ENCODE assay signal across 7 mouse cellular contexts in genomic region chr8:70856541-70857197, GRCm38 (mm10). TPM values are rescaled to one million over a fixed set of nuclear protein-coding genes. Genes with fewer than 3 reads are reported as not detected.
DNase-seq lines count a peak whose midpoint lies in the region; ATAC-seq and TF ChIP-seq lines count a peak whose summit lies in the region.

No protein-coding gene starts in this region.

- peak overlapping the region; percentile 67 to 95 for H3K4me3 ChIP-seq in MEL (ENCODE audit: control insufficient read depth in 1 of 2, insufficient read depth in 1 of 2, low read depth in 2 of 2, low read length in 2 of 2)
- peak overlapping the region; percentile 71 for H3K4me3 ChIP-seq in layer of hippocampus, adult 2 months
- peak overlapping the region; percentile 51 for H3K4me3 ChIP-seq in lung, embryonic 16.5 days (ENCODE audit: low read length)

- peak overlapping the region; percentile 79 for H3K4me2 ChIP-seq in lung, embryonic 16.5 days (ENCODE audit: low read depth, low read length)

- TF ChIP-seq RAD21 in MEL (IDR thresholded peaks at IDR 0.05; ENCODE audit: low read depth, low read length): no peak

- peak; percentile 45 to 56; a peak in 1 of 4 replicates for TF ChIP-seq POLR2A in MEL (IDR thresholded peaks at IDR 0.05; ENCODE audit: control insufficient read depth in 1 of 2, insufficient read depth in 1 of 2, low read depth in 1 of 2, low read length in 2 of 2, poor library complexity in 1 of 2)

- no peaks in the 10 kb centered on the region; a peak in 1 of 4 replicates for H3K36me3 ChIP-seq in MEL (ENCODE audit: control insufficient read depth in 1 of 2, insufficient read depth in 2 of 2, low read length in 2 of 2)
- H3K36me3 ChIP-seq in lung, embryonic 16.5 days (ENCODE audit: control insufficient read depth, insufficient read depth, low read length): no peaks in the 10 kb centered on the region

- TF ChIP-seq CTCF in MEL (IDR thresholded peaks at IDR 0.05 in 2 of 3, conservative IDR thresholded peaks at IDR 0.05 in 1 of 3; ENCODE audit: control insufficient read depth in 1 of 3, insufficient read depth in 1 of 3, low read depth in 2 of 3, low read length in 3 of 3, poor library complexity in 1 of 3, severe bottlenecking in 1 of 3): no peak
- TF ChIP-seq CTCF in layer of hippocampus, adult 2 months (conservative IDR thresholded peaks at IDR 0.05): no peak

- 6% methylated on average over 32 of the region's 33 CpGs for WGBS in lung, embryonic 16.5 days

- peak overlapping the region; percentile 57 for H3K9ac ChIP-seq in MEL (ENCODE audit: control insufficient read depth, low read depth, low read length, poor library complexity, severe bottlenecking)
- H3K9ac ChIP-seq in lung, embryonic 16.5 days (ENCODE audit: low read length): peak overlapping the region; percentile 62

- no peak for TF ChIP-seq EP300 in MEL (IDR thresholded peaks at IDR 0.05; ENCODE audit: low read depth in 1 of 2, low read length in 2 of 2)

- peak; percentile 73 for ATAC-seq in erythroid progenitor cell, adult 5-6 weeks (replicated peaks; ENCODE audit: low FRiP score, poor library complexity, severe bottlenecking)
- peak; percentile 89 for ATAC-seq in lung, embryonic 16.5 days (ENCODE audit: low read depth)

- H3K79me2 ChIP-seq in MEL (ENCODE audit: control insufficient read depth, insufficient read depth, low read length, poor library complexity): no peaks in the 10 kb centered on the region; the same call in 1 of the 2 replicates

- intact Hi-C loops in heart, postnatal 14 days (cut with DNase I): no loop called here

- no peak overlapping the region for H3K27ac ChIP-seq in MEL (ENCODE audit: control insufficient read depth, low read depth, low read length)
- peak overlapping the region; percentile 82 for H3K27ac ChIP-seq in layer of hippocampus, adult 2 months
- H3K27ac ChIP-seq in lung, embryonic 16.5 days (ENCODE audit: low read length): no peak overlapping the region

- DNase-seq in MEL (ENCODE audit: low read depth, low spot score): peak; percentile 78
- DNase-seq in adrenal gland, postnatal 36 days: peak; percentile 84 to 93
- peak; percentile 71 to 77 for DNase-seq in heart, postnatal 14 days
- peak; percentile 80 to 87 for DNase-seq in layer of hippocampus, adult 2 months (ENCODE audit: low spot score in 2 of 2)
- DNase-seq in retina, adult 2 months (ENCODE audit: low read depth, low spot score): peak; percentile 66

- H3K27me3 ChIP-seq in MEL (ENCODE audit: control insufficient read depth in 1 of 2, insufficient read depth in 2 of 2, low read length in 2 of 2): no peaks in the 10 kb centered on the region
- peaks cover 8% of the 10 kb centered on the region for H3K27me3 ChIP-seq in lung, embryonic 16.5 days (ENCODE audit: control insufficient read depth, insufficient read depth, low read depth, low read length)

- peaks cover 0 to 16% of the 10 kb centered on the region in 2 experiments; a peak in 3 of 4 replicates for H3K4me1 ChIP-seq in MEL (ENCODE audit: control insufficient read depth in 1 of 2, insufficient read depth in 2 of 2, low read length in 2 of 2)
- 0 out of 2 replicates have a peak, but pooled peaks cover 5% of the 10 kb centered on the region for H3K4me1 ChIP-seq in lung, embryonic 16.5 days (replicated peaks; ENCODE audit: control insufficient read depth, insufficient read depth, low read length)

- H3K9me3 ChIP-seq in MEL (replicated peaks; ENCODE audit: insufficient read depth, low read length): no peaks in the 10 kb centered on the region
- H3K9me3 ChIP-seq in lung, embryonic 16.5 days (ENCODE audit: control insufficient read depth, low read length): no peaks in the 10 kb centered on the region

TF ChIP-seq in MEL, 35 proteins besides CTCF, POLR2A, EP300 and RAD21:
- TF ChIP-seq USF1 (IDR thresholded peaks at IDR 0.05; ENCODE audit: low read depth, low read length) (0 out of 2 replicates have a peak, but pooled peaks have one; percentile 14), TCF12 (IDR thresholded peaks at IDR 0.05; ENCODE audit: low read depth, low read length) (no peak), MAZ (IDR thresholded peaks at IDR 0.05; ENCODE audit: low read depth, low read length) (peak; percentile 69; the same call in 1 of the 2 replicates), SIN3A (IDR thresholded peaks at IDR 0.05; ENCODE audit: low read length) (0 out of 2 replicates have a peak, but pooled peaks have one; percentile 16), HCFC1 (IDR thresholded peaks at IDR 0.05; ENCODE audit: low read depth, low read length) (peak; percentile 27; the same call in 1 of the 2 replicates), MXI1 (IDR thresholded peaks at IDR 0.05; ENCODE audit: low read depth, low read length) (peak; percentile 52), GABPA (IDR thresholded peaks at IDR 0.05; ENCODE audit: low read depth, low read length) (no peak), NELFE (IDR thresholded peaks at IDR 0.05; ENCODE audit: low read depth, low read length) (peak; percentile 36; the same call in 1 of the 2 replicates)

RNA-seq across cellular contexts. Expression of gene Kcnn1, which starts 6.4 kb away (rescaled TPM):
- 7.3 and 8.9 TPM in 2 replicates for total RNA-seq in MEL (2012; rRNA removed)
- 10 to 100 TPM in 1 of 2 experiments, not detected in 1; 10.7 TPM for polyA plus RNA-seq in MEL (2012; ENCODE audit: insufficient read depth in 1 of 2, insufficient read length in 2 of 2, low read depth in 1 of 2, low replicate concordance in 2 of 2, missing spikeins in 1 of 2)
- 1 to 10 TPM; 2.3 to 4.0 TPM for total RNA-seq in adrenal gland, postnatal 36 days (2021)
- not detected in 2 replicates for total RNA-seq in erythroid progenitor cell, adult 5-6 weeks (2015; ENCODE audit: low replicate concordance)
- total RNA-seq in erythroid progenitor cell, adult 5-6 weeks (2017; ENCODE audit: low replicate concordance): 0.26 TPM in 1 of 2 replicates, not detected in the other
- total RNA-seq in heart, postnatal 14 days (2021): 1 to 10 TPM; 3.8 to 4.0 TPM
- 10 to 100 TPM; 17.4 to 18.3 TPM for total RNA-seq in layer of hippocampus, adult 2 months (2021)
- 0.40 and 0.99 TPM in 2 replicates for polyA plus RNA-seq in lung, embryonic 16.5 days (2015; fragmentation: Nextera tagmentation; extraction: Ambion mirVana)

RNA-seq across cellular contexts. Expression of gene Ccdc124, which starts 17.1 kb away (rescaled TPM):
- total RNA-seq in MEL (2012; rRNA removed): 47.5 and 47.6 TPM in 2 replicates
- 10 to 100 TPM in 1 of 2 experiments, not detected in 1; 87.1 TPM for polyA plus RNA-seq in MEL (2012; ENCODE audit: insufficient read depth in 1 of 2, insufficient read length in 2 of 2, low read depth in 1 of 2, low replicate concordance in 2 of 2, missing spikeins in 1 of 2)
- 10 to 100 TPM; 54.7 to 57.2 TPM for total RNA-seq in adrenal gland, postnatal 36 days (2021)
- 18.0 and 20.9 TPM in 2 replicates for total RNA-seq in erythroid progenitor cell, adult 5-6 weeks (2015; ENCODE audit: low replicate concordance)
- total RNA-seq in erythroid progenitor cell, adult 5-6 weeks (2017; ENCODE audit: low replicate concordance): 23.8 and 26.6 TPM in 2 replicates
- total RNA-seq in heart, postnatal 14 days (2021): 10 to 100 TPM; 38.8 to 40.1 TPM
- total RNA-seq in layer of hippocampus, adult 2 months (2021): 10 to 100 TPM; 82.2 to 88.9 TPM
- polyA plus RNA-seq in lung, embryonic 16.5 days (2015; fragmentation: Nextera tagmentation; extraction: Ambion mirVana): 99.2 and 106 TPM in 2 replicates

RNA-seq across cellular contexts. Expression of gene Arrdc2, which starts 17.1 kb away (rescaled TPM):
- total RNA-seq in MEL (2012; rRNA removed): 10.0 and 13.1 TPM in 2 replicates
- polyA plus RNA-seq in MEL (2012; ENCODE audit: insufficient read depth in 1 of 2, insufficient read length in 2 of 2, low read depth in 1 of 2, low replicate concordance in 2 of 2, missing spikeins in 1 of 2): 10 to 100 TPM in 1 of 2 experiments, not detected in 1; 22.5 TPM
- total RNA-seq in adrenal gland, postnatal 36 days (2021): 10 to 100 TPM in 1 of 2 experiments, 1 to 10 TPM in 1; 6.9 to 10.5 TPM
- 35.0 and 62.9 TPM in 2 replicates for total RNA-seq in erythroid progenitor cell, adult 5-6 weeks (2015; ENCODE audit: low replicate concordance)
- total RNA-seq in erythroid progenitor cell, adult 5-6 weeks (2017; ENCODE audit: low replicate concordance): 27.3 and 54.3 TPM in 2 replicates
- 10 to 100 TPM; 22.4 to 23.9 TPM for total RNA-seq in heart, postnatal 14 days (2021)
- 10 to 100 TPM; 13.8 to 20.9 TPM for total RNA-seq in layer of hippocampus, adult 2 months (2021)
- polyA plus RNA-seq in lung, embryonic 16.5 days (2015; fragmentation: Nextera tagmentation; extraction: Ambion mirVana): 4.5 and 5.6 TPM in 2 replicates

RNA-seq across cellular contexts. Expression of gene Slc5a5, which starts 35.9 kb away (rescaled TPM):
- total RNA-seq in MEL (2012; rRNA removed): 0.12 and 0.13 TPM in 2 replicates
- polyA plus RNA-seq in MEL (2012; ENCODE audit: insufficient read depth in 1 of 2, insufficient read length in 2 of 2, low read depth in 1 of 2, low replicate concordance in 2 of 2, missing spikeins in 1 of 2): under 1 TPM in 1 of 2 experiments, not detected in 1; 0.36 TPM
- not detected for total RNA-seq in adrenal gland, postnatal 36 days (2021)
- total RNA-seq in erythroid progenitor cell, adult 5-6 weeks (2015; ENCODE audit: low replicate concordance): not detected in 2 replicates
- 0.13 TPM in 1 of 2 replicates, not detected in the other for total RNA-seq in erythroid progenitor cell, adult 5-6 weeks (2017; ENCODE audit: low replicate concordance)
- under 1 TPM in 1 of 2 experiments, not detected in 1; 0.07 TPM for total RNA-seq in heart, postnatal 14 days (2021)
- 1 to 10 TPM; 5.9 to 8.0 TPM for total RNA-seq in layer of hippocampus, adult 2 months (2021)
- 0.13 and 0.16 TPM in 2 replicates for polyA plus RNA-seq in lung, embryonic 16.5 days (2015; fragmentation: Nextera tagmentation; extraction: Ambion mirVana)

RNA-seq across cellular contexts. Expression of gene Rpl18a, which starts 40.5 kb away (rescaled TPM):
- 4,999 and 5,671 TPM in 2 replicates for total RNA-seq in MEL (2012; rRNA removed)
- polyA plus RNA-seq in MEL (2012; ENCODE audit: insufficient read depth in 1 of 2, insufficient read length in 2 of 2, low read depth in 1 of 2, low replicate concordance in 2 of 2, missing spikeins in 1 of 2): 1,000 to 10,000 TPM in 1 of 2 experiments, not detected in 1; 5,399 TPM
- 1,000 to 10,000 TPM; 1,312 to 1,373 TPM for total RNA-seq in adrenal gland, postnatal 36 days (2021)
- 2,088 and 2,332 TPM in 2 replicates for total RNA-seq in erythroid progenitor cell, adult 5-6 weeks (2015; ENCODE audit: low replicate concordance)
- total RNA-seq in erythroid progenitor cell, adult 5-6 weeks (2017; ENCODE audit: low replicate concordance): 517 and 689 TPM in 2 replicates
- 100 to 1,000 TPM; 901 to 988 TPM for total RNA-seq in heart, postnatal 14 days (2021)
- 100 to 1,000 TPM; 698 to 704 TPM for total RNA-seq in layer of hippocampus, adult 2 months (2021)
- 5,017 and 5,100 TPM in 2 replicates for polyA plus RNA-seq in lung, embryonic 16.5 days (2015; fragmentation: Nextera tagmentation; extraction: Ambion mirVana)
